Mouse (Mus musculus) liver (tissue): ENCODE results near the gene Vmn2r74.

Experiments used
- DNase-seq: peaks from one replicate; pipeline ENCODE4 v3.0.0-alpha.2; 2020; ENCODE audit warnings: mixed read lengths

Gene Vmn2r74

DNA sequence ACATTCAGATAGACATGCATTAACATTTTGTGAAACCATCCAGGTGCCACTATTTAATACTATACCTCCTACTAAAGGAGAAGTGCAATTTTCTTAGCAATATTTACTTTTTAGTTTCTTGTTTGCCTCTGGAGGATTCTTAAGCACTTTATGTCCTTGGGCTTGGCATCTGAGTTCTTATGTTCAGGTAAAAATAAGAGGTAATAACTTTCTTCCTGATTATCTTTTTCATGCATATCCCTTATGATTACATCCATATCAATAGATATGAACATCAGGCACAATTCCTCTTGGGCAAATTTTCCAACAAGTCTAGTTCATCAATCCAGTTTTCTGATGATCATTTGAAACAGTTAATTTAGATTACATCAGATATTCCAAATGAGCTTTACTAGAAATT lies at the start of gene Vmn2r74:
Vmn2r74 (minus strand) TSS at position 101 of the 400 bp plus-strand sequence.
- no peak for DNase-seq

DNA sequence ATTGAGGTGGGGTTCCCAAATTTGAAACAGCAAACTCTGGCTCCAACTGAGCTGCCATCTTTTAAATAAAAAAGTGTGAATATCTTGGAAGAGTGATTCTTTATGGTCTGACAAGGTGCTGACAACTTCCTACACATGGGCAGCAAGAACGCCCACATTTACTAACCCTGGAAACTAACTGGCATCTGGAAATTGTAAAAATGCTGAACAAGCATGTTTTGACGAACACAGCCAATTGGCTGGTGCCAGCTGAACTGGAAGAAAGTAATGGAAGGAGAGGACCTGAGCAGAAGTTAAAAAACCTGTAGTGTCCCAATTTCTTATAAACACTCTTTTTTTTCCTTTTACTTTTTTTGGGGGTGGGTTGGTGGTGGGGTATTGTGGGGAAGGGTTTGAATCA lies 46.1 kb upstream of the Vmn2r74 start:
- no peak for DNase-seq
